Comparison of ENCODE assay signal across 17 mouse cellular contexts in the genomic region with DNA sequence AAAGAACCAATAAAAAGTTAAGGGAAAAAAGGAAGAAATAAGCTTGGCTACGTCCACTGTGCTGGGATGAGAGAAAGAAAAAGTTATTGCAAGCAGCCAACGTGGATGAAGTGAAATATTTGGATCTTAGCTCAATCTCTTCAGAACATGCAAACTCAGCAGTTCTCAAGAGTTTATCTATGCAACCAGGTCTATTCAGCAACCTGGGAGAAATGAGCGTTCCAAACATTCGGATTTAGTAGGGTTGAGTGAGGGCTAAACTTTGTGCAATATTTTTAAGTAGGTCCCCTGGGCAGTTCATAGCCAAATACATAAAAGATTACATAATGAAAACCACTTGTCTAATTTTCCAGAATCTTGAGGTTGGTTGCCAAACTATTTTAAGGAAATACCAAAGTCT.
"Had no signal": no experiment of that assay in that cellular context is flagged by ENCODE, and none has a peak within 500 bp of the region (broad histone marks: within the 10 kb centered on the region; RNA-seq: fewer than 3 reads in every experiment).

No protein-coding gene starts in this region.

- H3K9me3 ChIP-seq: midbrain, embryonic 10.5 days; midbrain, embryonic 12.5 days; neural tube, embryonic 13.5 days; neural tube, embryonic 15.5 days; stomach, embryonic 15.5 days had no signal

- H3K4me2 ChIP-seq: lung, embryonic 14.5 days; midbrain, embryonic 12.5 days; neural tube, embryonic 13.5 days; neural tube, embryonic 15.5 days; stomach, embryonic 15.5 days had no signal

- H3K4me3 ChIP-seq: midbrain, embryonic 10.5 days; midbrain, embryonic 12.5 days; myocyte; neural tube, embryonic 13.5 days; neural tube, embryonic 15.5 days; stomach, embryonic 15.5 days had no signal

- H3K9ac ChIP-seq: lung, embryonic 14.5 days; midbrain, embryonic 12.5 days; neural tube, embryonic 13.5 days; neural tube, embryonic 15.5 days; stomach, embryonic 15.5 days had no signal

- H3K27me3 ChIP-seq: stomach, embryonic 15.5 days had no signal

- DNase-seq: lung, adult 18-20 months; lung, embryonic 14.5 days; lung, postnatal 10 days; lung, postnatal 4 days; midbrain, embryonic 14.5 days; right cerebral cortex, postnatal 14 days; thymus, adult 18-20 months; thymus, postnatal 14 days; thymus, postnatal 36 days had no signal

- ATAC-seq: midbrain, embryonic 16.5 days had no signal

- H3K27ac ChIP-seq: midbrain, embryonic 10.5 days; midbrain, embryonic 12.5 days; neural tube, embryonic 13.5 days; neural tube, embryonic 15.5 days; stomach, embryonic 15.5 days; stomach, postnatal 0 days had no signal

- H3K4me1 ChIP-seq: midbrain, embryonic 10.5 days; midbrain, embryonic 12.5 days; neural tube, embryonic 13.5 days; neural tube, embryonic 15.5 days; stomach, embryonic 15.5 days had no signal

- H3K36me3 ChIP-seq: midbrain, embryonic 10.5 days; midbrain, embryonic 12.5 days; neural tube, embryonic 13.5 days; neural tube, embryonic 15.5 days; stomach, embryonic 15.5 days had no signal
